Mouse (Mus musculus): ENCODE measurements around the gene Fbxw8. TPM values are rescaled to one million over a fixed set of nuclear protein-coding genes. Genes with fewer than 3 reads are reported as not detected.

The Fbxw8 gene
- polyA plus RNA-seq, 1 experiment: 37.1 TPM

- H3K27ac ChIP-seq (ENCODE audit: insufficient read depth, low read length): no peak overlapping the region
- no peaks in the 10 kb centered on the region for H3K9me3 ChIP-seq (replicated peaks; ENCODE audit: control insufficient read depth, insufficient read depth, low read length, poor library complexity, severe bottlenecking)
- TF ChIP-seq CTCF (IDR thresholded peaks at IDR 0.05; ENCODE audit: low read depth, low read length) (no peak), POLR2A (IDR thresholded peaks at IDR 0.05; ENCODE audit: insufficient read depth, low read length) (no peak)
- H3K36me3 ChIP-seq (ENCODE audit: control insufficient read depth, insufficient read depth, low read length, poor library complexity, severe bottlenecking): no peaks in the 10 kb centered on the region
- H3K4me1 ChIP-seq (ENCODE audit: control insufficient read depth, insufficient read depth, low read length): no peaks in the 10 kb centered on the region
- no peak overlapping the region for H3K9ac ChIP-seq (ENCODE audit: low read depth, poor library complexity, severe bottlenecking)
- H3K4me3 ChIP-seq (ENCODE audit: low read depth, low read length): no peak overlapping the region
- H3K27me3 ChIP-seq (ENCODE audit: control insufficient read depth, insufficient read depth, low read length, poor library complexity, severe bottlenecking): no peaks in the 10 kb centered on the region
Measured at GRCm38 (mm10) chr5:118188356-118188755, 33.1 kb upstream of the Fbxw8 start.

- Histone ChIP-seq H3K4me3 (ENCODE audit: low read depth, low read length) (no peak overlapping the region), H3K9me3 (replicated peaks; ENCODE audit: control insufficient read depth, insufficient read depth, low read length, poor library complexity, severe bottlenecking) (no peaks in the 10 kb centered on the region), H3K9ac (ENCODE audit: low read depth, poor library complexity, severe bottlenecking) (no peak overlapping the region), H3K27ac (ENCODE audit: insufficient read depth, low read length) (no peak overlapping the region), H3K36me3 (ENCODE audit: control insufficient read depth, insufficient read depth, low read length, poor library complexity, severe bottlenecking) (no peaks in the 10 kb centered on the region), H3K4me1 (ENCODE audit: control insufficient read depth, insufficient read depth, low read length) (no peaks in the 10 kb centered on the region), H3K27me3 (ENCODE audit: control insufficient read depth, insufficient read depth, low read length, poor library complexity, severe bottlenecking) (no peaks in the 10 kb centered on the region)
- no peak for TF ChIP-seq EP300 (IDR thresholded peaks at IDR 0.05; ENCODE audit: insufficient read depth, low read depth, low read length)
- no peak for TF ChIP-seq POLR2A (IDR thresholded peaks at IDR 0.05; ENCODE audit: insufficient read depth, low read length)
- TF ChIP-seq CTCF (IDR thresholded peaks at IDR 0.05; ENCODE audit: low read depth, low read length): no peak
Measured at GRCm38 (mm10) chr5:118186903-118187633, 31.8 kb upstream of the Fbxw8 start.

- Histone ChIP-seq H3K4me3 (ENCODE audit: low read depth, low read length) (no peak overlapping the region), H3K4me1 (ENCODE audit: control insufficient read depth, insufficient read depth, low read length) (no peaks in the 10 kb centered on the region), H3K9me3 (replicated peaks; ENCODE audit: control insufficient read depth, insufficient read depth, low read length, poor library complexity, severe bottlenecking) (0 out of 2 replicates have a peak, but pooled peaks cover 2% of the 10 kb centered on the region), H3K9ac (ENCODE audit: low read depth, poor library complexity, severe bottlenecking) (no peak overlapping the region), H3K27ac (ENCODE audit: insufficient read depth, low read length) (no peak overlapping the region), H3K27me3 (ENCODE audit: control insufficient read depth, insufficient read depth, low read length, poor library complexity, severe bottlenecking) (no peaks in the 10 kb centered on the region), H3K36me3 (ENCODE audit: control insufficient read depth, insufficient read depth, low read length, poor library complexity, severe bottlenecking) (no peaks in the 10 kb centered on the region)
- TF ChIP-seq POLR2A (IDR thresholded peaks at IDR 0.05; ENCODE audit: insufficient read depth, low read length) (no peak), CTCF (IDR thresholded peaks at IDR 0.05; ENCODE audit: low read depth, low read length) (no peak), EP300 (IDR thresholded peaks at IDR 0.05; ENCODE audit: insufficient read depth, low read depth, low read length) (no peak)
Measured at GRCm38 (mm10) chr5:118177640-118178039, 22.4 kb upstream of the Fbxw8 start.

- no peak overlapping the region for H3K27ac ChIP-seq (ENCODE audit: insufficient read depth, low read length)
- 0 out of 2 replicates have a peak, but pooled peaks cover 2% of the 10 kb centered on the region for H3K9me3 ChIP-seq (replicated peaks; ENCODE audit: control insufficient read depth, insufficient read depth, low read length, poor library complexity, severe bottlenecking)
- no peaks in the 10 kb centered on the region for H3K4me1 ChIP-seq (ENCODE audit: control insufficient read depth, insufficient read depth, low read length)
- peaks cover 10% of the 10 kb centered on the region for H3K27me3 ChIP-seq (ENCODE audit: control insufficient read depth, insufficient read depth, low read length, poor library complexity, severe bottlenecking)
- no peaks in the 10 kb centered on the region for H3K36me3 ChIP-seq (ENCODE audit: control insufficient read depth, insufficient read depth, low read length, poor library complexity, severe bottlenecking)
- H3K9ac ChIP-seq (ENCODE audit: low read depth, poor library complexity, severe bottlenecking): peak overlapping the region; percentile 20
- H3K4me3 ChIP-seq (ENCODE audit: low read depth, low read length): peak overlapping the region; percentile 34
- TF ChIP-seq EP300 (IDR thresholded peaks at IDR 0.05; ENCODE audit: insufficient read depth, low read depth, low read length) (no peak), CTCF (IDR thresholded peaks at IDR 0.05; ENCODE audit: low read depth, low read length) (peak; percentile 72)
Measured at GRCm38 (mm10) chr5:118175137-118175536, 19.9 kb upstream of the Fbxw8 start.

- TF ChIP-seq CTCF (IDR thresholded peaks at IDR 0.05; ENCODE audit: low read depth, low read length): no peak
- peak; percentile 50; the same call in 1 of the 2 replicates for TF ChIP-seq EP300 (IDR thresholded peaks at IDR 0.05; ENCODE audit: insufficient read depth, low read depth, low read length)
- H3K4me3 ChIP-seq (ENCODE audit: low read depth, low read length): peak overlapping the region; percentile 34
- 0 out of 2 replicates have a peak, but pooled peaks cover 2% of the 10 kb centered on the region for H3K9me3 ChIP-seq (replicated peaks; ENCODE audit: control insufficient read depth, insufficient read depth, low read length, poor library complexity, severe bottlenecking)
- H3K4me1 ChIP-seq (ENCODE audit: control insufficient read depth, insufficient read depth, low read length): no peaks in the 10 kb centered on the region
- no peaks in the 10 kb centered on the region for H3K36me3 ChIP-seq (ENCODE audit: control insufficient read depth, insufficient read depth, low read length, poor library complexity, severe bottlenecking)
- H3K27me3 ChIP-seq (ENCODE audit: control insufficient read depth, insufficient read depth, low read length, poor library complexity, severe bottlenecking): peaks cover 16% of the 10 kb centered on the region
- H3K9ac ChIP-seq (ENCODE audit: low read depth, poor library complexity, severe bottlenecking): peak overlapping the region; percentile 20
- no peak overlapping the region for H3K27ac ChIP-seq (ENCODE audit: insufficient read depth, low read length)
Measured at GRCm38 (mm10) chr5:118174310-118175009, 19.2 kb upstream of the Fbxw8 start.
